Mouse (Mus musculus): ENCODE data around the gene Hist1h2bl.

The Hist1h2bl gene

GRCm38 (mm10) chr13:21722373-21722925 lies 6.5 kb upstream of the Hist1h2bl start:
- no peak for DNase-seq (ENCODE audit: low read depth)

DNA sequence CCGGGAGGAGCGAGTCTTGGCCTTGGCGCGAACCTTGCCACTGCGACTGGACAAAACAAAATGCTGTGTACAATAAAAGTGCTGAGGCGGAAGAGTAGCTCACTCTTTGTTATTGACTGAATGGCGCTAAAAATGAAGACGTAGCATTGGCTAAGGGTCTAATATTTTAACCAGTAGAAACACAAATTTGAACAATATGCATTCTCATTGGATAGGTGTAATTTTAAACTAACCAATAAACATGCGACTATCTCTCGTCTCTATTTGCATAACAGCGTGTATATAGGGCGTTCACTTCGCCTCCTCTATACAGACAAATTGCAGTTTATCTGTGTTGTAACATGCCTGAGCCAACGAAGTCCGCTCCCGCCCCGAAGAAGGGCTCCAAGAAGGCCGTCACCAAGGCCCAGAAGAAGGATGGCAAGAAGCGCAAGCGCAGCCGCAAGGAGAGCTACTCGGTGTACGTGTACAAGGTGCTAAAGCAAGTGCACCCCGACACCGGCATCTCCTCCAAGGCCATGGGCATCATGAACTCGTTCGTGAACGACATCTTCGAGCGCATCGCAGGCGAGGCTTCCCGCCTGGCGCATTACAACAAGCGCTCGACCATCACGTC lies 5.9 kb upstream of the Hist1h2bl start, which contains the start of gene Hist1h2bm:
Gene Hist1h2bm, plus strand, starts transcription at position 288 of the 616 bp plus-strand sequence.
- peak; percentile 92 for DNase-seq (ENCODE audit: low read depth)

DNA sequence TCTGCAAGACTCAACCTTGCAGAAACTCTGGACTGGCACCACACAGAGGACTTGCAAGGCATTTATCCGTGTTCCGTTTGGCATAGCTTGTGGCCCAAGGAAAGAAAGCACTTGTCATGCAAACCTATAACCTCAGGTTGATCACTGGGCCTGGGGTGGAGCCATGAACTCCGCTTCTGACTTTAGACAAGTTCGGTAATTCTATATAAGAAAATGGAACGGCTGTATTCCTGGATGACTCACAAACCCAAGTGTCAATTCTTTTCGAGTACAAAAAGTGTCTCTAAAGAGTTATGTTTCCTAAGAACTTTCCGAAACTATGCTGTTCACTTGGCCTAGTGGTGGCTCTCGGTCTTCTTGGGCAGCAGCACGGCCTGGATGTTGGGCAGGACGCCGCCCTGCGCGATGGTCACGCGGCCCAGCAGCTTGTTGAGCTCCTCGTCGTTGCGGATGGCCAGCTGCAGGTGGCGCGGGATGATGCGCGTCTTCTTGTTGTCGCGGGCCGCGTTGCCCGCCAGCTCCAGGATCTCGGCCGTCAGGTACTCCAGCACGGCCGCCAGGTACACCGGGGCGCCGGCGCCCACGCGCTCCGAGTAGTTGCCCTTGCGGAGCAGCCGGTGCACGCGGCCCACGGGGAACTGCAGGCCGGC lies 5.3 kb upstream of the Hist1h2bl start:
- peak; percentile 47 for DNase-seq (ENCODE audit: low read depth)

GRCm38 (mm10) chr13:21718381-21719080 lies 2.6 kb upstream of the Hist1h2bl start:
- peak; percentile 15 for DNase-seq (ENCODE audit: low read depth)

- DNase-seq (ENCODE audit: low read depth), result peak; percentile 90
Observed at GRCm38 (mm10) chr13:21717397-21718357, 1.7 kb upstream of the Hist1h2bl start, which contains the start of gene Hist1h3h. Hist1h3h (plus strand) TSS chr13:21717659.

- peak; percentile 60 for DNase-seq (ENCODE audit: low read depth)
Observed at GRCm38 (mm10) chr13:21716540-21717391, 823 bp upstream of the Hist1h2bl start.

GRCm38 (mm10) chr13:21715131-21715863 lies 646 bp downstream of the Hist1h2bl start:
- DNase-seq (ENCODE audit: low read depth), result peak; percentile 55

DNA sequence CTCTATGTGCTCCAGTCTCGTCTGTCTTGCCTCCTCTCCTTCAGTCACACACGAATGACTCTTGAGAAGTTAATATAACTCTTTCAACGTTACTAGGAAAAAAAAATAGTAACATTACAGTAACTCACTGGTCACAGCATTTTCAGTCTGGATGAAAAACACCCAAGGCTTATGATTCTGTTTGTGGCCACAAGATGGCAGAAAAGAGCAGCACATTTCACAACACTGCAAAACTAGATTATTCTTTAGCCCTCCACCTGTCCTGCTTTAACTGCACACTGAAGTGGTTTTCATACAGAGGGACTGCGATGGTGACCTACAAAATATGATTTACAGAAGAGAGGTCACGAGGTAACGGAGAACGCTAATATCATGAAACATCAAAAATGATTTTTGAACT lies 1.2 kb downstream of the Hist1h2bl start:
- peak; percentile 89 for DNase-seq (ENCODE audit: low read depth)

- DNase-seq (ENCODE audit: low read depth), result no peak
Observed at GRCm38 (mm10) chr13:21711698-21712097, 4.2 kb downstream of the Hist1h2bl start.

DNA sequence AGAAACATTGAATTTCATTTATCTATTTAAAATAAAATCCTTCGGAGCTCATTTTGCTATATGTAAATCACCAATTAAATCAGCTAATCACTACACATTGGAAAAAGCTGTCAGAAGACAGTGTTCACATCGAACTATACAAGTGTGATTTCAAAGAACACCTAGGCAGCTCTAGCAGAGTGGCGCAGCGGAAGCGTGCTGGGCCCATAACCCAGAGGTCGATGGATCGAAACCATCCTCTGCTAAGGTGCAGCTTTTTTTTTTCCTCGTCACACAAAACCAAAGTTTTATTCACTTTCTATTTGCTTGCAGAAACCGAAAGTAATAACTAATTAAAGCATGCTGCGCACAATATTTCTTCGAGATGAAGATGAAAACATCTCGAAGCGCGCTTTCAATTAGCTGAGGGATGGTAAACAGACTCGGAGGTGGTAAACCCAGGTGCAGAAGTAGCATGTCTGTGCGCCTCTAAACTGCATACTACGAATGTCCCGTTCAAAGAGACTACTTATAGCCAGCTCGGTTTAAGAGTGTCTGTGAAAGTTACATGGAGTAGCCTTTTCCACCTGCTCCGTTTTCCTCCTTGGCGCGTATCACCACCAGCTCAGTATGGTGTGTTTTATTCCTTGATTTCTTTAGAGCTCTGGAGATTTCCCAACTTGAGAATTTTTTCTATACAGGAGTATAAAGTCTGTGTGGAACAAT lies 5.0 kb downstream of the Hist1h2bl start:
- DNase-seq (ENCODE audit: low read depth), result peak; percentile 96

GRCm38 (mm10) chr13:21710031-21710711 lies 5.8 kb downstream of the Hist1h2bl start:
- peak; percentile 94 for DNase-seq (ENCODE audit: low read depth)

GRCm38 (mm10) chr13:21706669-21707068 lies 9.3 kb downstream of the Hist1h2bl start:
- no peak for DNase-seq (ENCODE audit: low read depth)

GRCm38 (mm10) chr13:21697811-21698210 lies 18.1 kb downstream of the Hist1h2bl start, which contains the start of gene Olfr1359:
Olfr1359 (plus strand) TSS chr13:21698111.
- DNase-seq (ENCODE audit: low read depth), result no peak

DNA sequence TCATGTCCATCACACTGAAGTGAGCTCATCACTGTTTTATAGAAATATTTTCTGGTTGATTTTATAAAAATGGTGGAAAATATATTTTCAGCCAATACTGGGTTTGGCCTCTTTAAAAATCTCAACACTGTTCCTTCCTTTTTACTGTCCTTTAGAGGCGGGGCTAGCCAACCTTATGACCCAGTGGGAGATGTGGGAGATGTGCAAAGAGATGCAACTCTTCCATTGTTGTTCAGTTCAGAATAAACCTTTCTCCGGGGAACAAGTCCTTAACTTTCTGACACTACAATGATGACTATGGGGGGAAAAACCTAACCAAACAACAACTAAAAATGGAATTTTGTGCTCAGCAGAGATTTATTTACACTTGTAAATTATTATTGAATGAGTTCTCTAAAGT lies 38.6 kb downstream of the Hist1h2bl start, which contains the start of gene Olfr1360:
Gene Olfr1360, minus strand, starts transcription at position 101 of the 400 bp plus-strand sequence.
- DNase-seq (ENCODE audit: low read depth), result no peak
